Mouse (Mus musculus) hindbrain, embryonic 10.5 days (tissue): ENCODE measurements at regions not wholly inside any gene's neighbourhood (a gene's known extent, or its start where the extent isn't known, plus 50 kb on each side); places are given as distances from the start of the nearest gene placed in this dataset.

Experiments
- DNase-seq: peaks from one replicate; pipeline ENCODE4 v3.0.0-alpha.2; 2017; ENCODE audit warnings: low spot score
- H3K27ac ChIP-seq: fragments of 300-500 bp; sonication (generic); 2 replicates; pipeline ENCODE4 v1.5.1; 2016; ENCODE audit warnings: mild to moderate bottlenecking, moderate library complexity
- H3K27me3 ChIP-seq: fragments of 300-500 bp; sonication (generic); 2 replicates; pipeline ENCODE4 v1.6.1; 2016; ENCODE audit warnings: mild to moderate bottlenecking; ENCODE audit not compliant: poor library complexity, insufficient read depth, severe bottlenecking
- H3K36me3 ChIP-seq: fragments of 300-500 bp; sonication (generic); 2 replicates; pipeline ENCODE4 v1.6.1; 2016; ENCODE audit warnings: mild to moderate bottlenecking, moderate library complexity
- H3K4me1 ChIP-seq: fragments of 300-500 bp; sonication (generic); replicated peaks from 2 replicates; pipeline ENCODE4 v1.6.1; 2016; ENCODE audit warnings: mild to moderate bottlenecking
- H3K4me3 ChIP-seq: fragments of 300-500 bp; sonication (generic); 2 replicates; pipeline ENCODE4 v1.5.1; 2016; ENCODE audit warnings: mild to moderate bottlenecking, moderate library complexity
- H3K9me3 ChIP-seq: fragments of 300-500 bp; sonication (generic); 2 replicates; pipeline ENCODE4 v1.6.1; 2016; ENCODE audit warnings: mild to moderate bottlenecking, moderate library complexity
- WGBS: fragments of 180-500 bp; shearing (Covaris S2); methylation state at CpG from one replicate; pipeline ENCODE4 v1.1.7; 2016; 5-methylcytosine and 5-hydroxymethylcytosine counted together

DNA sequence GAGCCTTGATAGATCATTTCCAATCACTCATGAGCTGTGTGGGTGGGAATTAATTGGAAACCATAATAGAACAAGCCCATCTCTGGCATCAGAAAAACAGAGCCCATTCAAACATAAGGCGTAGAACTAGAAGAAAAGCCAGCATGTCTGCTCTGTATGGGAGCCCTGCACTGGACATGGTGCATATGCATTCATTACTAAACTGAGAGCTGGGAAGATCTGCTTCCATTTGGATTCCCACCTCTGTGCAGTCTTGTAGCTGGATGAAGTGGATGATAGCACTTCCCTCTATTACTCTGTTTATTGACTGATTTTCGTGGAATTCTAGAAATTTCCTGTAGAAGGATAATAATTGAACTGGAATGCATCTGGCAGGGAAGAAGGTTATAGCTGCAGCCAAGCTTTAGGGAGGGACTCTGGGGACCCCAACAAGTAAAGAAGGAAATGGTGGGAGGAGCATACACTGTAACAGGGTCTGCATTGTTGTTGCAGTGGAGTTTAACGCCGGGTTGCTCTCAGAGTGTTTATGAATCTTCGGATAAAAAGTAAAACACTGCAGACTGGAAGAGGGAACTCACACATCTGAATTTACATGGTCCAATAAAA is 155.2 kb upstream of the Jag1 start:
- no peaks in the 10 kb centered on the region for H3K36me3 ChIP-seq
- no peak overlapping the region for H3K27ac ChIP-seq
- 64% methylated on average over 5 of the region's 5 CpGs for WGBS
- H3K4me1 ChIP-seq: no peaks in the 10 kb centered on the region
- H3K27me3 ChIP-seq: no peaks in the 10 kb centered on the region
- DNase-seq: no peak
- H3K4me3 ChIP-seq: no peak overlapping the region
- no peaks in the 10 kb centered on the region for H3K9me3 ChIP-seq

- WGBS: 85% methylated on average over 2 of the region's 2 CpGs
- no peaks in the 10 kb centered on the region for H3K27me3 ChIP-seq
- H3K4me1 ChIP-seq: no peaks in the 10 kb centered on the region
- no peak overlapping the region for H3K4me3 ChIP-seq
- no peak for DNase-seq
- H3K27ac ChIP-seq: no peak overlapping the region
- H3K36me3 ChIP-seq: no peaks in the 10 kb centered on the region
- H3K9me3 ChIP-seq: no peaks in the 10 kb centered on the region
These were observed 146.5 kb upstream of the Jag1 start for GRCm38 (mm10) chr2:137262911-137263310.

- no peaks in the 10 kb centered on the region for H3K27me3 ChIP-seq
- no peaks in the 10 kb centered on the region for H3K9me3 ChIP-seq
- WGBS: 92% methylated on average over 8 of the region's 8 CpGs
- DNase-seq: no peak
- no peak overlapping the region for H3K4me3 ChIP-seq
- H3K27ac ChIP-seq: no peak overlapping the region
- H3K36me3 ChIP-seq: no peaks in the 10 kb centered on the region
- H3K4me1 ChIP-seq: no peaks in the 10 kb centered on the region
These were observed 141.5 kb upstream of the Jag1 start for GRCm38 (mm10) chr2:137257847-137258515.

GRCm38 (mm10) chr2:137247931-137248330 is 131.5 kb upstream of the Jag1 start:
- no peak for DNase-seq
- no peaks in the 10 kb centered on the region for H3K36me3 ChIP-seq
- H3K27me3 ChIP-seq: no peaks in the 10 kb centered on the region
- H3K9me3 ChIP-seq: no peaks in the 10 kb centered on the region
- 70% methylated on average over 7 of the region's 7 CpGs for WGBS
- no peak overlapping the region for H3K27ac ChIP-seq
- H3K4me3 ChIP-seq: no peak overlapping the region
- H3K4me1 ChIP-seq: peaks cover 12% of the 10 kb centered on the region

GRCm38 (mm10) chr2:137244370-137244769 is 127.9 kb upstream of the Jag1 start:
- Histone ChIP-seq H3K9me3 (no peaks in the 10 kb centered on the region), H3K4me1 (peaks cover 12% of the 10 kb centered on the region), H3K36me3 (no peaks in the 10 kb centered on the region), H3K27ac (no peak overlapping the region), H3K27me3 (no peaks in the 10 kb centered on the region), H3K4me3 (no peak overlapping the region)
- WGBS: 80% methylated on average over 6 of the region's 6 CpGs
- DNase-seq: no peak

GRCm38 (mm10) chr2:137243914-137244313 is 127.5 kb upstream of the Jag1 start:
- no peak overlapping the region for H3K4me3 ChIP-seq
- no peaks in the 10 kb centered on the region for H3K9me3 ChIP-seq
- no peak for DNase-seq
- no peak overlapping the region for H3K27ac ChIP-seq
- H3K4me1 ChIP-seq: peaks cover 12% of the 10 kb centered on the region
- H3K27me3 ChIP-seq: no peaks in the 10 kb centered on the region
- WGBS: 14% methylated on average over 5 of the region's 5 CpGs
- no peaks in the 10 kb centered on the region for H3K36me3 ChIP-seq

DNA sequence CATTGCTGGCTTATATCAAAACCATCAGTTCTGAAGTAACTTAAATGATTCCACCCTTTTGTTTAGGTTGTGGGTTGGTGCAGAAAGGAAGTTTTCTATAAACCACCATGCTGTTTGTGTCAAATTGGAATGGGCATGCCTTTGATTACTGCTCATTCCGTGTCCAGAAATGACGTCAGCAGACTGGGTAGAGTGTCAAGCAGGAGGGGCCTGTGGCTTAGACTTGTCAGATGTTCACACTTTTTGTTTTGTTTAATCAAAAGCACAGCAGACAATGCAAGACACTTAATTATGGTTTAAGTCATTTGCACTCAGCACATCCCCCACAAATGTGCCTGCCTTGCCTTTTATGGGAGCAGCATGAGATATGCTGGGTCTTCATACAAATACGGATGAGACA is 120.5 kb upstream of the Jag1 start:
- no peaks in the 10 kb centered on the region for H3K27me3 ChIP-seq
- no peaks in the 10 kb centered on the region for H3K9me3 ChIP-seq
- no peaks in the 10 kb centered on the region for H3K4me1 ChIP-seq
- no peak overlapping the region for H3K27ac ChIP-seq
- no peak for DNase-seq
- WGBS: 75% methylated on average over 3 of the region's 3 CpGs
- no peaks in the 10 kb centered on the region for H3K36me3 ChIP-seq
- no peak overlapping the region for H3K4me3 ChIP-seq

DNA sequence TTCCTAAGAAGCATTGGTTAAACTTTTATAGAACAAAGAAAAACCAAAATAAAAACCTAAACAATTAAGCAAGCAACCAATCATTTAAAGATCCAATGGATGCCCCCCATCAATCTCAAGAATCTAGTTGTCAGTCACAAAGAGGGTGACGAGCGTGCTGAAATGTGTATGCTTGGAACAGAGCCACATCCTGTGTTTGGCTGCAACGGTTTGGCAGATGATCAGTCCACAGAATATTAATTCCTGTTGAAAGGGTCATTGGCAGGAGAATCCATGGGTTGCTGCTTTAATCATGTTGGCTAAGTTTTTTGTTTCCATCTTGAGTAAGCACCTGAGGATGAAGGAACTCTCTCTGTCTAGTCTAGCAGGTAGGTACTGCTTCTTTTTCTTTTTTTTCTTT is 117.5 kb upstream of the Jag1 start:
- Histone ChIP-seq H3K9me3 (no peaks in the 10 kb centered on the region), H3K27me3 (0 out of 2 replicates have a peak, but pooled peaks cover 4% of the 10 kb centered on the region), H3K27ac (no peak overlapping the region), H3K36me3 (no peaks in the 10 kb centered on the region), H3K4me1 (peaks cover 18% of the 10 kb centered on the region), H3K4me3 (no peak overlapping the region)
- 92% methylated on average over 3 of the region's 3 CpGs for WGBS
- DNase-seq: no peak

GRCm38 (mm10) chr2:137231161-137231560 is 114.7 kb upstream of the Jag1 start:
- no peak overlapping the region for H3K4me3 ChIP-seq
- no peaks in the 10 kb centered on the region for H3K36me3 ChIP-seq
- peaks cover 24% of the 10 kb centered on the region for H3K4me1 ChIP-seq
- H3K27me3 ChIP-seq: 0 out of 2 replicates have a peak, but pooled peaks cover 4% of the 10 kb centered on the region
- no peak for DNase-seq
- no peak overlapping the region for H3K27ac ChIP-seq
- H3K9me3 ChIP-seq: no peaks in the 10 kb centered on the region

GRCm38 (mm10) chr2:137229422-137230069 is 113.1 kb upstream of the Jag1 start:
- DNase-seq: peak; percentile 37
- H3K36me3 ChIP-seq: no peaks in the 10 kb centered on the region
- H3K9me3 ChIP-seq: no peaks in the 10 kb centered on the region
- WGBS: 39% methylated on average over 1 of the region's 1 CpGs
- no peak overlapping the region for H3K4me3 ChIP-seq
- 0 out of 2 replicates have a peak, but pooled peaks cover 4% of the 10 kb centered on the region for H3K27me3 ChIP-seq
- peak overlapping the region; percentile 72 for H3K27ac ChIP-seq
- H3K4me1 ChIP-seq: peaks cover 24% of the 10 kb centered on the region

- DNase-seq: no peak
- 0 out of 2 replicates have a peak, but pooled peaks cover 4% of the 10 kb centered on the region for H3K27me3 ChIP-seq
- H3K9me3 ChIP-seq: no peaks in the 10 kb centered on the region
- H3K27ac ChIP-seq: no peak overlapping the region
- 77% methylated on average over 4 of the region's 4 CpGs for WGBS
- H3K36me3 ChIP-seq: no peaks in the 10 kb centered on the region
- H3K4me1 ChIP-seq: peaks cover 24% of the 10 kb centered on the region
- H3K4me3 ChIP-seq: no peak overlapping the region
These were observed 111.1 kb upstream of the Jag1 start for GRCm38 (mm10) chr2:137227495-137227894.

GRCm38 (mm10) chr2:137224702-137225552 is 108.5 kb upstream of the Jag1 start:
- Histone ChIP-seq H3K4me3 (no peak overlapping the region), H3K27me3 (no peaks in the 10 kb centered on the region), H3K9me3 (no peaks in the 10 kb centered on the region), H3K4me1 (peaks cover 14% of the 10 kb centered on the region), H3K36me3 (no peaks in the 10 kb centered on the region), H3K27ac (no peak overlapping the region)
- no peak for DNase-seq
- 86% methylated on average over 10 of the region's 10 CpGs for WGBS
